Mouse (Mus musculus) layer of hippocampus, adult 18-20 months (tissue): ENCODE results near the gene Ppp1r18. TPM values are rescaled to one million over a fixed set of nuclear protein-coding genes. Genes with fewer than 3 reads are reported as not detected.
A peak's percentile ranks its signal among the peaks of the same experiment; 100 is the strongest.

Experiments used
- DNase-seq, 2 experiments: peaks; one replicate each; pipeline ENCODE4 v3.0.0; 2022; ENCODE audit warnings: low spot score in 2 of 2
- long read RNA-seq: library from polyadenylated mRNA; stranded (forward); transcript quantifications from one replicate; pipeline ENCODE4 v2.0.0, GENCODE M21; 2021
- total RNA-seq, 2 experiments: library from RNA; stranded (reverse); gene quantifications; 2 replicates each; pipeline ENCODE4 v1.2.3; 2021

Ppp1r18 gene
- 1 to 10 TPM; 7.1 to 7.6 TPM for total RNA-seq
- long read RNA-seq, transcript Ppp1r18-205 (3 exons, 3,185 nt), result major isoform, 12 of 12 reads
- long read RNA-seq, partial matches to known transcripts, result 0 of 12 reads
- long read RNA-seq, other reads (novel, unspliced or antisense), result 0 of 12 reads

- no peak for DNase-seq
Observed at GRCm38 (mm10) chr17:35865481-35866280, at the start of gene Ppp1r18. TSS of gene Ppp1r18 (plus strand) at chr17:35865593.

- DNase-seq, result no peak
Observed at GRCm38 (mm10) chr17:35815836-35816235, 49.6 kb upstream of the Ppp1r18 start.

GRCm38 (mm10) chr17:35816686-35817085, 48.7 kb upstream of the Ppp1r18 start:
- DNase-seq, result no peak

- DNase-seq, result no peak
Observed at GRCm38 (mm10) chr17:35817226-35817625, 48.2 kb upstream of the Ppp1r18 start.

- no peak for DNase-seq
Observed at GRCm38 (mm10) chr17:35820111-35820510, 45.3 kb upstream of the Ppp1r18 start.

GRCm38 (mm10) chr17:35821439-35822430, 43.7 kb upstream of the Ppp1r18 start, which contains the start of gene Ier3:
TSS of gene Ier3 (plus strand) at chr17:35821684.
- DNase-seq, result no peak

GRCm38 (mm10) chr17:35822564-35822963, 42.8 kb upstream of the Ppp1r18 start:
- DNase-seq, result no peak

- peak; percentile 40 to 75 for DNase-seq
Observed at GRCm38 (mm10) chr17:35822964-35823937, 42.1 kb upstream of the Ppp1r18 start, which contains the start of gene Flot1. TSS of gene Flot1 (plus strand) at chr17:35823230.

- no peak for DNase-seq
Observed at GRCm38 (mm10) chr17:35824402-35824801, 41.0 kb upstream of the Ppp1r18 start.

GRCm38 (mm10) chr17:35825109-35825850, 40.1 kb upstream of the Ppp1r18 start:
- DNase-seq, result no peak

- DNase-seq, result peak; percentile 75 to 87
Observed at GRCm38 (mm10) chr17:35829737-35830136, 35.7 kb upstream of the Ppp1r18 start.

GRCm38 (mm10) chr17:35832400-35833238, 32.8 kb upstream of the Ppp1r18 start:
- no peak for DNase-seq

GRCm38 (mm10) chr17:35833239-35833751, 32.1 kb upstream of the Ppp1r18 start:
- DNase-seq, result no peak

GRCm38 (mm10) chr17:35833894-35834293, 31.5 kb upstream of the Ppp1r18 start:
- no peak for DNase-seq

- DNase-seq, result peak in 1 of 2 experiments; percentile 52
Observed at GRCm38 (mm10) chr17:35834696-35835422, 30.5 kb upstream of the Ppp1r18 start.

GRCm38 (mm10) chr17:35835424-35836140, 29.8 kb upstream of the Ppp1r18 start:
- DNase-seq, result peak in 1 of 2 experiments; percentile 26
